ENCODE assay signal across 25 mouse cellular contexts in the genomic region with DNA sequence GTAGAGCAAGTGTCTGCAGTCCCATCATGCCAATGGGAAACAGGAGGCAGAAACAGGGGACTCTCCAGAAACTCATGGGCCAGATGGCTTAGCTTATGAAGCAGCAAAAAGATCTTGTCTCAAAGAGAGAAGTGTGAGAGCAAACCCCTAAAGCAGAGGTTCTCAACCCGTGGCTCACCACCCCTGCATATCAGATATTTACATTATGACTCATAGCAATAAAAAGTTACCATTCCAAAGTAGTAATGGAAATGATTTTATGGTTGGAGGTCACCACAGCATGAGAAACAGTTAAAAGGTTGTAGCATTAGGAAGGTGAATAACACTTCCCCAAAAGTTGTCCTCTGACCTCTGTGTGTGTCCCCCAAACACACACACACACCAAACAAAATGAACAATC. TPM values are rescaled to one million over a fixed set of nuclear protein-coding genes. Genes with fewer than 3 reads are reported as not detected.
"Had no signal": no experiment of that assay in that cellular context is flagged by ENCODE, and none has a peak within 500 bp of the region (broad histone marks: within the 10 kb centered on the region; RNA-seq: fewer than 3 reads in every experiment).

No protein-coding gene starts in this region.

- H3K4me2 ChIP-seq: heart, embryonic 12.5 days; hindbrain, embryonic 13.5 days; hindbrain, embryonic 15.5 days; kidney, embryonic 15.5 days; limb, embryonic 13.5 days; limb, embryonic 15.5 days; liver, embryonic 12.5 days had no signal

- H3K4me1 ChIP-seq: heart, embryonic 12.5 days; hindbrain, embryonic 15.5 days; kidney, embryonic 15.5 days; liver, embryonic 12.5 days had no signal

- H3K9ac ChIP-seq: heart, embryonic 12.5 days; hindbrain, embryonic 13.5 days; hindbrain, embryonic 15.5 days; kidney, embryonic 15.5 days; limb, embryonic 13.5 days; limb, embryonic 15.5 days; liver, embryonic 12.5 days had no signal

- H3K27ac ChIP-seq: gastrocnemius, adult 2 months; heart, embryonic 10.5 days; hindbrain, embryonic 13.5 days; hindbrain, embryonic 15.5 days; hindbrain, postnatal 0 days; kidney, embryonic 15.5 days; kidney, postnatal 0 days; limb, embryonic 13.5 days; limb, embryonic 15.5 days; liver, embryonic 12.5 days had no signal

- ATAC-seq: hindbrain, postnatal 0 days; liver, embryonic 12.5 days had no signal

- H3K27me3 ChIP-seq: heart, embryonic 12.5 days; hindbrain, embryonic 15.5 days; kidney, embryonic 15.5 days; limb, embryonic 13.5 days; limb, embryonic 15.5 days; liver, embryonic 12.5 days had no signal

- H3K36me3 ChIP-seq: heart, embryonic 10.5 days; heart, embryonic 12.5 days; hindbrain, embryonic 13.5 days; hindbrain, embryonic 15.5 days; kidney, embryonic 15.5 days; limb, embryonic 15.5 days; liver, embryonic 12.5 days had no signal

- H3K4me3 ChIP-seq: gastrocnemius, adult 2 months; heart, embryonic 10.5 days; heart, embryonic 12.5 days; hindbrain, embryonic 13.5 days; hindbrain, embryonic 15.5 days; kidney, embryonic 15.5 days; limb, embryonic 13.5 days; limb, embryonic 15.5 days; liver, embryonic 12.5 days had no signal

- H3K9me3 ChIP-seq: heart, embryonic 10.5 days; heart, embryonic 12.5 days; hindbrain, embryonic 13.5 days; hindbrain, embryonic 15.5 days; kidney, embryonic 15.5 days; limb, embryonic 13.5 days; limb, embryonic 15.5 days; liver, embryonic 12.5 days had no signal

- DNase-seq: gastrocnemius, adult 2 months; gastrocnemius, postnatal 10 days; gastrocnemius, postnatal 25 days; heart, adult 18-20 months; heart, postnatal 14 days; heart, postnatal 36 days; kidney, adult 11 months; kidney, adult 2 months; kidney, adult 9 months; kidney, postnatal 14 days; kidney, postnatal 36 days; layer of hippocampus, adult 9-11 months; layer of hippocampus, postnatal 36 days; left cerebral cortex, postnatal 4 days had no signal

RNA-seq across cellular contexts. Expression of a gene that starts 58.9 kb away (rescaled TPM):
- polyA plus RNA-seq: kidney, adult 2 months; liver, adult 2 months had no signal
